Mouse (Mus musculus): Measurements from ENCODE around the gene Csf1. TPM values are rescaled to one million over a fixed set of nuclear protein-coding genes. Genes with fewer than 3 reads are reported as not detected.
"Not testable (repeated sequence)": the region's sequence is repeated elsewhere in the genome, so short reads cannot be mapped to it uniquely, and the experiment has no call there.

Csf1 gene
- total and polyA plus RNA-seq, 3 experiments: 30.0 to 41.7 (median 32.9) TPM

DNA sequence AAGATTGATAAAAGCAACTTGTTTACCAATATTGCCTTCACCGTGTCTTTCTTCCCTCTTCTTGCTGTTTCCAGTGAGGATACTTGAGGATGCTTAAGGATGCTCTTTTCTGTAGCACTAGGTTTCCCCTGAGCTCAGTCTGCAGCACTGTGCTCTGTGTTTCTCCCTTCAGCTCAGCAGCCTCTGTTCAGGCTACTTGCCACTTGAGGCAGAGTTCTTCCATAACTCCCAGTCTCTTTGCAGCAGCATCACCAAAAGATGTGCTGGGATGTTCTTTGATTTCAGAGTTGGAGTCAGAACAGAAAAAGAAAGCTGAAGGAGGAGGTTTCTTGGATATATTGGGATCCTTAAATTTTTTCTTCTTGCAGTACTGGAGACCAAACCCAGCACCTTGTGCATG lies 21.6 kb downstream of the Csf1 start:
- TF ChIP-seq EP300 (IDR thresholded peaks at IDR 0.05; ENCODE audit: insufficient read depth, low read depth, low read length) (no peak), POLR2A (IDR thresholded peaks at IDR 0.05; ENCODE audit: insufficient read depth, low read depth, low read length) (no peak), CTCF (IDR thresholded peaks at IDR 0.05) (no peak)
- no peak for DNase-seq
- WGBS: 92% methylated on average over 1 of the region's 1 CpGs
- Histone ChIP-seq H3K27ac (no peak overlapping the region), H3K27me3 (ENCODE audit: control insufficient read depth, insufficient read depth, low read length) (no peaks in the 10 kb centered on the region), H3K79me2 (replicated peaks; ENCODE audit: control insufficient read depth, insufficient read depth, low read length) (no peaks in the 10 kb centered on the region), H3K36me3 (ENCODE audit: control insufficient read depth, insufficient read depth, low read length) (peaks cover 15% of the 10 kb centered on the region; the same call in 1 of the 2 replicates), H3K4me1 (ENCODE audit: control insufficient read depth, insufficient read depth, low read length) (peaks cover 17% of the 10 kb centered on the region), H3K9ac (ENCODE audit: low read depth, low read length) (no peak overlapping the region), H3K4me3 (no peak overlapping the region)
- intact Hi-C loops (cut with DNase I): no loop called here

DNA sequence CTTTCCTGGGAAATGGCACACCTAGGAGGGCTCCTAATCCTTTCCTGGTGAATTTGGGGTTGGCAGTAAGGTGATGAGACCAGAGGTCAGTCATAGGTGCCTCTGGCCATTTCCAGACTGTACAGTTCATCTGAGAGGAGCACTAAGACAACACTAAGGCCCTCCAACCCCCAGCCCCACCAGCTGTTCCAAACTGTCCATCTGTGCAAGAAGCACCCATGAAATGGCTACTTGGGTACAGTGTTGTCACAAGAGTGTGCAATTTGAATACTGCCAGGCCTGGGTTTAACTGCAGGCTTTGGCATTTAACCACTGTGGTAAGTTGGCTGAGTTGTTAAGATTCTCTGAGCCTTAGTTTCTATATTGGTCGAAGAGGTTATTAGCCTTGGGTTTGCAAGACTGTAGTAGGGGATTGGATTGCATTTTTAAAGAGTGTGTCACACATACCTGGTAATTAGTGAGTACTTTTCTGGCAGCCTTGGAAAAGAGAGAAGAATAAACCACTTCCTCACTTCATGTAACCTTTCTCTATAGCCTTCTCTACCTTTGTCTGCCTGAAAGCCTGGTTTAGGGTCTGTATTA lies 22.6 kb downstream of the Csf1 start:
- H3K4me1 ChIP-seq (ENCODE audit: control insufficient read depth, insufficient read depth, low read length): peaks cover 9% of the 10 kb centered on the region
- no peaks in the 10 kb centered on the region for H3K79me2 ChIP-seq (replicated peaks; ENCODE audit: control insufficient read depth, insufficient read depth, low read length)
- WGBS: 58% methylated on average over 1 of the region's 1 CpGs
- H3K4me3 ChIP-seq: no peak overlapping the region
- no peak overlapping the region for H3K9ac ChIP-seq (ENCODE audit: low read depth, low read length)
- no peaks in the 10 kb centered on the region for H3K27me3 ChIP-seq (ENCODE audit: control insufficient read depth, insufficient read depth, low read length)
- no peak for DNase-seq
- intact Hi-C loops (cut with DNase I): no loop called here
- TF ChIP-seq EP300 (IDR thresholded peaks at IDR 0.05; ENCODE audit: insufficient read depth, low read depth, low read length) (no peak), POLR2A (IDR thresholded peaks at IDR 0.05; ENCODE audit: insufficient read depth, low read depth, low read length) (no peak), CTCF (IDR thresholded peaks at IDR 0.05) (no peak)
- H3K36me3 ChIP-seq (ENCODE audit: control insufficient read depth, insufficient read depth, low read length): peaks cover 13% of the 10 kb centered on the region; the same call in 1 of the 2 replicates
- H3K27ac ChIP-seq: no peak overlapping the region

DNA sequence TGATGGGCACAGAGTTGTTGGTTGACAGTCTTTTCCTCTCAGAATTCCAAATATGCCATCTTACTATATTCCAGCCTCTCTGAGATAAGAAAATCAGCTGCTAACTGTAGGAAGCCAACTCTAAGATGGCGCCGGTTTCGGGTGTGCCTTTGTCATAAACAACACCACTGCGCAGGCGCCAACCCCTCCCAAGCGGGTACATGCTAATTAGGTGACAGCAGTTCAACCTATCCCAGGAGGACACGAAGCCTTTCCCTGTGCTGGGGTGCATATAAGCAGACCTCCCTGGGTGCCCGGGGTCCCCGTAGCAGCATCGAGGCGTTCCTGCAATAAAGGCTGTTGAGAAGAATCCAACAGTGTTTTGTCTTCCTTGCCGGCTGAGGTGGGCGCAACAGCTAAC lies 24.6 kb downstream of the Csf1 start:
- intact Hi-C loops (cut with DNase I): loop anchor here (2.0 kb wide), 1 partner anchor 21 kb away; no protein-coding TSS in a partner anchor
- WGBS: 95% methylated on average over 13 of the region's 13 CpGs

DNA sequence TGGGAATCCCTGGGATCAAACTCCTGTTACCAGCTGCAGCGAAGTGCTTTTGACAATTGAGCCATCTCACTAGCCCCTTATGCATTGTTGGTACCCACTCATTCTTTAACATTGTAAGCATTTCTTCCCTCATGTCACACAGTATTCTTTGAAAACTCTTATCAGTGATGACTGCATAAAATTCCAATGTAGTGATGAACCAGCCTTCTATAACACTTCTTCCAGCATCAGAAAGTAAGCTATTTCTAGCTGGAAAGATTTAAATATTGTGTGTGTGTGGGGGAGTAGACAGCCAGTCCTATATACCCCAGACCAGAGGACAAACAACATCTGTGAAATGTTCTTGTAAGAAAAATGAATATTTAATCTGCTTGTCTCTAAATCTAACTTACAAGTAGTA lies 26.9 kb downstream of the Csf1 start:
- WGBS: 82% methylated on average over 1 of the region's 1 CpGs
- no peak overlapping the region for H3K27ac ChIP-seq

More for the DNA sequence above, 24.6 kb downstream of the Csf1 start:
- H3K27me3 ChIP-seq (ENCODE audit: control insufficient read depth, insufficient read depth, low read length); DNase-seq; H3K36me3 ChIP-seq (ENCODE audit: control insufficient read depth, insufficient read depth, low read length); H3K4me3 ChIP-seq; H3K9ac ChIP-seq (ENCODE audit: low read depth, low read length); H3K27ac ChIP-seq; H3K4me1 ChIP-seq (ENCODE audit: control insufficient read depth, insufficient read depth, low read length); H3K79me2 ChIP-seq (replicated peaks; ENCODE audit: control insufficient read depth, insufficient read depth, low read length): not testable (repeated sequence)

DNA sequence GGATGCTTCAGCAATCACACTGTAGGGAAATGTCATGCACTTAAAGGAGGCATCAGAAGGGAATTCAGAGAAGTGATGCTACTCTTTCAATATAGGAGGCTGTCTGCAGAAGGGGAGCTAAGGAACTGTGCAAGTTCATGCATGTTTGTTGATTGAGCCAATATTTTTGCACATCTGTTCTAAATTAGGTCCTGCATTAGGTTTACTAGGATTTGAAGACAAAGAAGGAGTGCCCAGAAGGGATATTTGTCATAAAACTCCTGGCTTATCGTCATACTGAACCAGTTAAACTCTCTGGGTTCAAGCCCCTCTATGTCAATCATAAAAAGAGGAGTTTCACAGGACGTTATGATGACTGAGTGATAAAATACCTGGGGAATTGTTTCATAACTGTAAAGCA lies 30.0 kb downstream of the Csf1 start:
- Histone ChIP-seq H3K4me3 (no peak overlapping the region), H3K9ac (ENCODE audit: low read depth, low read length) (no peak overlapping the region), H3K27me3 (ENCODE audit: control insufficient read depth, insufficient read depth, low read length) (no peaks in the 10 kb centered on the region), H3K27ac (no peak overlapping the region), H3K79me2 (replicated peaks; ENCODE audit: control insufficient read depth, insufficient read depth, low read length) (no peaks in the 10 kb centered on the region), H3K4me1 (ENCODE audit: control insufficient read depth, insufficient read depth, low read length) (no peaks in the 10 kb centered on the region), H3K36me3 (ENCODE audit: control insufficient read depth, insufficient read depth, low read length) (no peaks in the 10 kb centered on the region)
- intact Hi-C loops (cut with DNase I): no loop called here
- WGBS: 71% methylated on average over 2 of the region's 2 CpGs
- no peak for TF ChIP-seq CTCF (IDR thresholded peaks at IDR 0.05)
- TF ChIP-seq POLR2A (IDR thresholded peaks at IDR 0.05; ENCODE audit: insufficient read depth, low read depth, low read length): no peak
- no peak for TF ChIP-seq EP300 (IDR thresholded peaks at IDR 0.05; ENCODE audit: insufficient read depth, low read depth, low read length)
- DNase-seq: no peak

More for the DNA sequence above, 26.9 kb downstream of the Csf1 start:
- no peaks in the 10 kb centered on the region for H3K79me2 ChIP-seq (replicated peaks; ENCODE audit: control insufficient read depth, insufficient read depth, low read length)
- H3K4me3 ChIP-seq: no peak overlapping the region
- H3K27me3 ChIP-seq (ENCODE audit: control insufficient read depth, insufficient read depth, low read length): no peaks in the 10 kb centered on the region
- intact Hi-C loops (cut with DNase I): no loop called here
- no peaks in the 10 kb centered on the region for H3K36me3 ChIP-seq (ENCODE audit: control insufficient read depth, insufficient read depth, low read length)
- no peak overlapping the region for H3K9ac ChIP-seq (ENCODE audit: low read depth, low read length)
- TF ChIP-seq POLR2A (IDR thresholded peaks at IDR 0.05; ENCODE audit: insufficient read depth, low read depth, low read length): no peak
- no peak for TF ChIP-seq CTCF (IDR thresholded peaks at IDR 0.05)
- no peak for TF ChIP-seq EP300 (IDR thresholded peaks at IDR 0.05; ENCODE audit: insufficient read depth, low read depth, low read length)
- H3K4me1 ChIP-seq (ENCODE audit: control insufficient read depth, insufficient read depth, low read length): no peaks in the 10 kb centered on the region
- DNase-seq: no peak

DNA sequence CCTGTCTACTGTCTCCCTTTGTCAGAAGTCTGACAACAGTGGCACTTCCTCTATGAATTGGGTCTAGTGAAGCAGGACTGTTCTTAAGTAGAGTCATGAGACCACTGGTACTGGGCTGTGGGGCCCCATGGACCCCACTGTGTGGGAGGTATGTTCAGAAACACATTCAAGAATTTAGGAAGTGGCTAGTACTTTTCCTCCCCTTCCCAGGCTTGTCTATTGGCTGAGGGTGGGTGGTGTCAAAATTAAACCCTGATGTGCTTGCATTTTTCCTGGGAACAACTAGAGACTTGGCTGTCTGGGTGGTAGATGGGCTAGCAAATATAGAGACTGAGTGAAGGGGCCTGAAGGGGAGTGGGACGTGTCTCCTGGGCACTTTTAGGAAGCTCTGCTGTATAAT lies 31.8 kb downstream of the Csf1 start:
- H3K4me1 ChIP-seq (ENCODE audit: control insufficient read depth, insufficient read depth, low read length): no peaks in the 10 kb centered on the region
- DNase-seq: no peak
- 59% methylated on average over 1 of the region's 1 CpGs for WGBS
- no peaks in the 10 kb centered on the region for H3K27me3 ChIP-seq (ENCODE audit: control insufficient read depth, insufficient read depth, low read length)
- TF ChIP-seq POLR2A (IDR thresholded peaks at IDR 0.05; ENCODE audit: insufficient read depth, low read depth, low read length) (no peak), CTCF (IDR thresholded peaks at IDR 0.05) (no peak), EP300 (IDR thresholded peaks at IDR 0.05; ENCODE audit: insufficient read depth, low read depth, low read length) (no peak)
- no peaks in the 10 kb centered on the region for H3K79me2 ChIP-seq (replicated peaks; ENCODE audit: control insufficient read depth, insufficient read depth, low read length)
- no peak overlapping the region for H3K4me3 ChIP-seq
- H3K36me3 ChIP-seq (ENCODE audit: control insufficient read depth, insufficient read depth, low read length): no peaks in the 10 kb centered on the region
- no peak overlapping the region for H3K27ac ChIP-seq
- intact Hi-C loops (cut with DNase I): no loop called here
- no peak overlapping the region for H3K9ac ChIP-seq (ENCODE audit: low read depth, low read length)
